Mouse (Mus musculus) left cerebral cortex, postnatal 14 days (tissue): Measurements from ENCODE around the gene Mafk. TPM values are rescaled to one million over a fixed set of nuclear protein-coding genes. Genes with fewer than 3 reads are reported as not detected.

ENCODE experiments used
- DNase-seq, 2 experiments: peaks; one replicate each; pipeline ENCODE4 v3.0.0; 2021 to 2022; ENCODE audit warnings: low spot score in 2 of 2, mixed read lengths in 1 of 2
- intact Hi-C: fragments of 180-260 bp; cut with DNase I; formaldehyde crosslinking; loops from one replicate; pipeline ENCODE4 v1.15.1; 2025
- total RNA-seq, 2 experiments: library from RNA; stranded (reverse); gene quantifications; 2 replicates each; pipeline ENCODE4 v1.2.3; 2021

The Mafk gene
- total RNA-seq, 2 experiments from 2014 or later: 7.6 to 8.5 TPM

- DNase-seq: no peak
- intact Hi-C loops: no loop called here
Observed at GRCm38 (mm10) chr5:139813126-139813490, 21.8 kb downstream of the Mafk start.

GRCm38 (mm10) chr5:139813963-139814381 lies 22.7 kb downstream of the Mafk start:
- no peak for DNase-seq
- intact Hi-C loops: no loop called here

- intact Hi-C loops: no loop called here
Observed at GRCm38 (mm10) chr5:139815964-139816363, 24.7 kb downstream of the Mafk start.

GRCm38 (mm10) chr5:139816445-139816844 lies 25.1 kb downstream of the Mafk start:
- intact Hi-C loops: no loop called here
- DNase-seq: no peak

More at GRCm38 (mm10) chr5:139815964-139816363, 24.7 kb downstream of the Mafk start:
- no peak for DNase-seq

- intact Hi-C loops: no loop called here
- no peak for DNase-seq
Observed at GRCm38 (mm10) chr5:139817292-139817691, 26.0 kb downstream of the Mafk start.

GRCm38 (mm10) chr5:139818056-139818455 lies 26.7 kb downstream of the Mafk start:
- no peak for DNase-seq
- intact Hi-C loops: no loop called here

- intact Hi-C loops: no loop called here
- DNase-seq: peak; percentile 34 to 39
Observed at GRCm38 (mm10) chr5:139818801-139819200, 27.5 kb downstream of the Mafk start.

- intact Hi-C loops: no loop called here
- no peak for DNase-seq
Observed at GRCm38 (mm10) chr5:139819538-139820181, 28.3 kb downstream of the Mafk start, which contains the start of gene Tmem184a. TSS of gene Tmem184a (minus strand) at chr5:139819917.

GRCm38 (mm10) chr5:139821466-139822459 lies 30.4 kb downstream of the Mafk start:
- DNase-seq: no peak
- intact Hi-C loops: no loop called here

- DNase-seq: no peak
- intact Hi-C loops: no loop called here
Observed at GRCm38 (mm10) chr5:139824531-139824930, 33.2 kb downstream of the Mafk start.

- no peak for DNase-seq
- intact Hi-C loops: no loop called here
Observed at GRCm38 (mm10) chr5:139825947-139826346, 34.6 kb downstream of the Mafk start.

- intact Hi-C loops: no loop called here
Observed at GRCm38 (mm10) chr5:139826357-139827055, 35.2 kb downstream of the Mafk start, which contains the start of the genes Gm26938 and Psmg3. TSS of gene Gm26938 (minus strand) at chr5:139826407. TSS of gene Psmg3 (minus strand) at chr5:139826885.

GRCm38 (mm10) chr5:139827593-139827992 lies 36.3 kb downstream of the Mafk start:
- DNase-seq: no peak
- intact Hi-C loops: no loop called here

More at GRCm38 (mm10) chr5:139826357-139827055, 35.2 kb downstream of the Mafk start, which contains the start of the genes Gm26938 and Psmg3:
- peak; percentile 84 to 90 for DNase-seq

- intact Hi-C loops: no loop called here
- DNase-seq: peak; percentile 62 to 84
Observed at GRCm38 (mm10) chr5:139829384-139829783, 38.1 kb downstream of the Mafk start.

GRCm38 (mm10) chr5:139830734-139831133 lies 39.4 kb downstream of the Mafk start:
- intact Hi-C loops: loop anchor here (10.0 kb wide), 1 partner anchor 354 kb away; no protein-coding TSS in a partner anchor
- DNase-seq: no peak

- intact Hi-C loops: loop anchor here (10.0 kb wide), 1 partner anchor 353 kb away; no protein-coding TSS in a partner anchor
- DNase-seq: no peak
Observed at GRCm38 (mm10) chr5:139832125-139832524, 40.8 kb downstream of the Mafk start.

GRCm38 (mm10) chr5:139835706-139836105 lies 44.4 kb downstream of the Mafk start:
- DNase-seq: peak in 1 of 2 experiments; percentile 24
- intact Hi-C loops: loop anchor here (5.0 to 10.0 kb wide), 5 partner anchors 307 to 577 kb away; partner anchors contain the start of gene Mrm2

GRCm38 (mm10) chr5:139838476-139838892 lies 47.2 kb downstream of the Mafk start:
- intact Hi-C loops: loop anchor here (5.0 to 10.0 kb wide), 5 partner anchors 304 to 574 kb away; partner anchors contain the start of gene Mrm2
- DNase-seq: peak; percentile 36 to 74

GRCm38 (mm10) chr5:139839142-139839541 lies 47.8 kb downstream of the Mafk start:
- DNase-seq: no peak
- intact Hi-C loops: loop anchor here (5.0 to 10.0 kb wide), 5 partner anchors 303 to 573 kb away; partner anchors contain the start of gene Mrm2
